Mouse (Mus musculus) C2C12 (cell line): Measurements from ENCODE around the gene Syndig1l.

Experiments used
- CTCF ChIP-seq: IDR thresholded peaks from one replicate; pipeline ENCODE4 v1.5.1; 2011; ENCODE audit not compliant: control insufficient read depth, insufficient read depth, insufficient read length
- FOSL1 ChIP-seq: IDR thresholded peaks from one replicate; pipeline ENCODE4 v1.8.0; 2011; ENCODE audit warnings: mild to moderate bottlenecking, low read length; ENCODE audit not compliant: poor library complexity, insufficient read depth, severe bottlenecking
- MAX ChIP-seq: IDR thresholded peaks from one replicate; pipeline ENCODE4 v1.6.1; 2011; ENCODE audit warnings: mild to moderate bottlenecking, control low read depth
- MYOD1 ChIP-seq: IDR thresholded peaks from one replicate; pipeline ENCODE4 v1.6.1; 2011; ENCODE audit warnings: low read depth; ENCODE audit not compliant: control insufficient read depth, insufficient read length
- MYOG ChIP-seq: IDR thresholded peaks from one replicate; pipeline ENCODE4 v1.6.1; 2011; ENCODE audit not compliant: control insufficient read depth, insufficient read length; ENCODE audit errors: extremely low read depth
- USF1 ChIP-seq: IDR thresholded peaks from one replicate; pipeline ENCODE4 v1.6.1; 2011; ENCODE audit warnings: low read depth, mild to moderate bottlenecking, control low read depth, moderate library complexity

DNA sequence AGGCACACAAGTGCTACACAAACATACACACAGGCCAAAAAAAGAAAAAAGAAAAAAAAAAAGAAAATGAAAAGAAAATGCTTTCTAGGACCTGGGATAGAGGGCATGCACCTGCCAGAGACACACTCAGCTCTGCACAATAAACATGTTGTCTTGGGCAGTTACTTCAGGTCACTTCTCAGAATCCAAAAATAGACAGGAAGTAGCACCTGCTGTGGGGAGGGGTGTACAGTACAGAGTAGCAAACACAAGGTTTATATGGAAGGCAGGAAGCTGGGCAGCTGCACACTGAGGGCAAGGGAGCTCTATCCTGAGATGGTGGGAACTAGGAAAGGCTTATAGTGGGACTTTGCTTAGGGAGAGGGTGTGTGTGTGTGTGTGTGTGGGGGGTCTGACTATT is 7.3 kb downstream of the Syndig1l start:
- TF ChIP-seq MYOG (no peak), MYOD1 (no peak), CTCF (no peak), USF1 (no peak), MAX (no peak), FOSL1 (no peak)
